Mouse (Mus musculus): ENCODE results near the gene Crtam.
A peak's percentile ranks its signal among the peaks of the same experiment; 100 is the strongest.

Crtam gene

GRCm38 (mm10) chr9:41004415-41004814 is at the start of gene Crtam:
Gene Crtam (minus strand): TSS chr9:41004628.
- peak; percentile 33 for DNase-seq

- no peak for DNase-seq
Measured at GRCm38 (mm10) chr9:41054166-41054565, 49.7 kb upstream of the Crtam start.

DNA sequence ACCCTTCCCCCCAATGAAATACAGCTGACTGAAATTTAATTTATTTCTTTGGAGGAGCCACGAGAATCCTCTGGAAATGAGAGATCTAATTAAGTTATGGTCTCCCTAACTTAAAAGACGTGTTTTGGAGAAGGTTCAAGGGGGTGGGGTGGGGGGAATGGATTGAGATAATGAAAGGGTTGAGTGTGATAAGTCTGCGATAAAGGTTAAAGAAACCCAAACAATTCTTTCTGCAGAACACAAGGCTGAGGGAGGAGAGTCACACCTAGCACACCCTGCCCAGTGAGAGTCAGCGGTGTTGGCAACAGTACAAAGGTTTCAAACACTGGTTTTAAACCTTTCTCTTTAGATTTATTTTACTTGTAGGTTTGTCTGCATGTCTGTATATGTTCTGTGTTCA is 49.0 kb upstream of the Crtam start:
- DNase-seq: no peak

DNA sequence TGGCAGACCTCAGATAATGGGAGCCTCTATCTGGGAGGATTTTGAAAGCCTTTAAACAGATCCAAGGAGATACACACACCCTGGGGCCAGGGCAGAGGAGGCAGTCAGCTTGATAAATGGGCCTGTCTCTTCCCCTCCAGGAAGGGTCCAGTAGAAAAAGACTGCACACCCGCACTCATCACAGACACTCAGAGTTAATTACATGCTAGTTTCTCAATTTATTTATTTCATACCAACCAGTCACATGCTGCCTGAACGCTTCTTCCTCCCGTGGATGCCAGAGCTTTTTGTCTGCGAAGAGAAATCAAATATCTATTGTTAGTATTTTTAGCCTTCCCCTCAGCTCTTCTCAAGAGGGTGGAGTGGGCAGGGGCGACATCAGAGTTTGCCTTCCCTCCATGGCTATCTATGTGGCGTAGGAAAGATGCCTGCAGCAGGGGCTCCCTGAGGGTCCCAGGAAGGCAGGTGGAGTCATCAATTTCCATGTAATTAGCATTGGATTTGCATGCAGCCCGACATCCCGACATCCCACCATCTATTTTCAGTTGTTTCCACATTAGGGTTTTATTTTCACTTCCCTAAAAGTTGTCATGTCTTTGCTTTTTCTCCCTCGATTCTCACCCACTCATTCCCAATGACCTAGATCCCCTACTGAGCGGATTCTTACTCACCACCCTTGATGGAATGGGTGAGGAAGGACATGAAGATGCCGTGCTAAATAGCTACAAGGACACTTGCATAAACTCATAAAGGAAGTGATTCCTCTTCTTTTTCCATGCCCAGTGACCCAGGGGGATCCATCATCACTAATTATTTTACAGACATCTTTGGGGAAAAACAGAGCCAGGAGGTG is 46.9 kb upstream of the Crtam start:
- DNase-seq: no peak

- no peak for DNase-seq
Measured at GRCm38 (mm10) chr9:41050331-41051079, 46.1 kb upstream of the Crtam start.

DNA sequence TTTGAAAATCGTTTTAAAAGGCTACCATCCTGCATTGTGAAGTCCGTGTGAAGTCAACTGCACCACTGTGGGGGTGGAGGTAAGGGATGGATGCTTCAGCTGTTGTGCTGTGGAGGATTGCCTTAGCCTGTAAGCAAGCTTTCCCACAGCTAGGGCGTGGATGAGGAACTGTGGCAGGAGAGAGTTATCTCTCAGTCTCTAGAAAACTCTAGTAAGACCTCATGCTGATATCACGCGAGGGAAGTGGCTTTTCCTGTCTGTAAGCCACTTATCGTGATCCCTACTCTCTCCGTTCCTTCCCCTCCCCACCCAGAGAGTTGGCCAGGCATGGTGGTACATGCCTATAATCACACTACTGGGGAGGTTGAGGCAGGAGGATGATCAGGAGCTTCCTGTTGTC is 44.9 kb upstream of the Crtam start:
- no peak for DNase-seq

DNA sequence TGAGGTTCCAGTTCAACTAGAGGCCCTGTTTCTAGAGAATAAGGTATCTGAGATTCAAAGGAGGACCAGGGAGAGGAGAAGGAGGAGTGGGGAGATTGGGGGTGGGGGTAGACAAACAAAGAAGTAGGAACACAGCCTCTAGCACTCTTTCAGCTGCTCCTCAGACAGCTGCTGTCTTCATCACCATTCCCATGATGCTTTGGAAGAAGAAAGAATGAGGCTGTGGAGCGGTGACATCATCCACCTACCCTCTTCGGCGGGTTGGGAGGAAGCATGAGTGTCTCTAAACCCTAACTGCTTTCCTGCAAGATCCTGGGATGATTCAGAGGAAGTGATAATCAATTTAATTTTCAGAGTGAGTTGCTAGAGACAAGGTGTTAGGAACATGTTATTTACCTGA is 44.4 kb upstream of the Crtam start:
- no peak for DNase-seq

DNA sequence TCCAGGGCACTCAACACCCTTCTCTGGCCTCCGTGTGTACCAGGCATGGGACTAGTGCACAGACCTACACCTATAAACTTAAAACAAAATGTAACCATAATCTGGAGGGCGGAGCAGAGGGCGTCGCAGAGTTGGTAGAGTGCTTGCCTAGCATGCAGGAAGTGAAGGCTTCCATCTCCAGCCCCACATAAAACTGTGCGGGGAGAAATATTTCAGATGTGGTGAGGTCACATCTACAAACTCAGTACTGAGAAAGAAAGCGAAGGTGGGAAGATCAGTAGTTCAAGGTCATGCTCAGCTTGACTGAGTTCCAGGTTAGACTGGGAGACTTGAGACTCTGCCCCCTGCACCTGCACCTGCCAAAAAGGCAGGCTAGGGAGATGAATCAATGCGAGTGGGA is 43.8 kb upstream of the Crtam start:
- no peak for DNase-seq

DNA sequence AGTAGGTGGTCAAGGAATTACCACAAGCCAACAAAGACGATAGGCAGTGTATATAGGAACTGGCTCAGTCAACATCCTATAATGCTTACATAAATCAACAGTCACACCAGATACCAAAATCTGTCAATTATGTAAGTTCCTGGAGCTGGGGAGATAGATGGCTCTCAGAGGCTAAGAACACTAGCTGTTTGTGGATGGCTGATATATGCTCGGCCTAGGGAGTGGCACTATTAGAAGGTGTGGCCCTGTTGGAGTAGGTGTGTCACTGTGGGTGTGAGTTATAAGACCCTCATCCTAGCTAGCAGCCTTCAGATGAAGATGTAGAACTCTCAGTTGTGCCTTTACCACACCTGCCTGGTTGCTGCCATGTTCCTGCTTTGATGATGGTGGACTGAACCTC is 43.2 kb upstream of the Crtam start:
- no peak for DNase-seq

- DNase-seq: peak; percentile 85
Measured at GRCm38 (mm10) chr9:41044626-41045025, 40.2 kb upstream of the Crtam start.

DNA sequence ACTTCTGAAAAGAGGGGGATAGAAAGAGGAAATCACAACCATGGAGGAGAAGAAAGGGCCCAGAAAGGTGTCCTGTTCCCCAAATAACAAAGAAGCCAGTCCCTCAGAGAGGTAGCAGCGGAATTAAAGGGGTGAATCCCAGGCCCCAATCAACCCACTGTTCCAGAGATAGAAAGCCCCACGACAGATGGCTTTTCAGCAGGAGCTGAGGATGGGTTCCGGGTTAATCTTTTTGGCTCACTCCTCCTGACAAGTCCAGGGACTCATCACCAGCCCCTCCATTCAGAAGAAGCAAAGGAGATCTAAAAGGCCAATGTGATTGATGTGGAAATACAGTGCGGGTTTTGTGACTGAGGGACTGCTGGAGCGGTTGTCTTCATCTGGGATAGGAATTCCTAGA is 39.2 kb upstream of the Crtam start:
- no peak for DNase-seq

GRCm38 (mm10) chr9:41041404-41041803 is 37.0 kb upstream of the Crtam start:
- DNase-seq: no peak

DNA sequence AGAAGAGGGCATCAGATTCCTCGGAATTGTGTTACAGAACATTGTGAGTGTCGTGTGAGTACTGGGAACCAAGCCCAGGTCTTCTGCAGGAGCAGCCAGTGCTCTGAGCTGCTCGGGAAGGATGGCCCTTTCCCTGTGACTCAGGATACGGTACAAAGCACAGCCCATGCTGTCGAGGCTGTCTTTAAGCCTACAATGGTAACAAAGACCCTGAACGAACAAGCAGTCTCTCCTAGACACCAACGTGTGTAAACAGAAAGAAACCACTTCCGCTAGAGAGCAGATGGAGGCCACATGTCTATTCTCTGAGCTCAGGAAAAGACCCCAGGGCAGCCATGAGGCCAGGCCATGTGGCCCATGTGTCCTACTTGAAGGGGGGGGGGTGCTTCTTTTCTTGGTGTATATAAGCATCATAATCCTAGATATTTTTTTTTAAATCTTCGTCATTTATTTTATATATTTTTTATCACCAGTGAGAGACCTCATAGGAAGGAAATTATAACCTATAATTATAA is 33.8 kb upstream of the Crtam start:
- DNase-seq: no peak

- DNase-seq: no peak
Measured at GRCm38 (mm10) chr9:41031590-41032489, 27.4 kb upstream of the Crtam start.

DNA sequence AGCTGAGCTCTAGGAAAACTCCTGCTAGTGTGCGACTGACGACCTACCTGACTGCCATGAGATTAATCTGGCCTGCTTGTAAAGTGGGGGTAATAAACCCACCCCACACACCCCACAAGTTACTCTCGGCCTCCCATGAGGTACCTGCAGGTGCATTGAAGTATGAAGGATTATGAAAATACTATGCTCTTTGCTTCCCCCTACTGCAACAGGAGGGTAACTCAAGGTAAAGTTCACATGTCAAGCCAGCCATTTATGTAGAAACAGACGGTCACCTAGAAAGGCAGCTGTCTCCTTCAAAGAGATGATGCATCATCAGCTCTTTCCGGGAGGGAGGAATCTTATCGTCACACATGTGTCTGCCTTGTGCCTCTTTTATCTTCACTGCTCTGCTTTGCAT is 25.4 kb upstream of the Crtam start:
- DNase-seq: peak; percentile 41

DNA sequence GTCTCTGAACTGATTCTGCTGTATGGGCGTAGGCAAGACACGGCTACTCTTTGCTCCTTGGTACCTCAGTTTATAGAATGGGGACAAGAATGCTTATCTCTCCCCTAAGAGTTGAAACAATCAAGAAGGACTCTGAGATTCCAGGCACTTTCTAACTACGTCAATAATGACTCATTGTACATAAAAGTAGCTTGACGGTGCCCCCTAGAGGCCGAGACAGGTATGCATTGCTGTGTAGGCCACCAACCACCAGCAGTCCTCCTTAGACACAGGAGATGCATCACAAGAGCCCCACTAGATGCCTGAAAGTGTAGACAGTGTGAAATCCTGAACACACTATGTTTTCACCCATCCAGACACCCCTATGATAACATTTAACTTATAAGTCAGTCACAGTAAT is 24.0 kb upstream of the Crtam start:
- peak; percentile 65 for DNase-seq

- no peak for DNase-seq
Measured at GRCm38 (mm10) chr9:41021690-41022089, 17.3 kb upstream of the Crtam start.

DNA sequence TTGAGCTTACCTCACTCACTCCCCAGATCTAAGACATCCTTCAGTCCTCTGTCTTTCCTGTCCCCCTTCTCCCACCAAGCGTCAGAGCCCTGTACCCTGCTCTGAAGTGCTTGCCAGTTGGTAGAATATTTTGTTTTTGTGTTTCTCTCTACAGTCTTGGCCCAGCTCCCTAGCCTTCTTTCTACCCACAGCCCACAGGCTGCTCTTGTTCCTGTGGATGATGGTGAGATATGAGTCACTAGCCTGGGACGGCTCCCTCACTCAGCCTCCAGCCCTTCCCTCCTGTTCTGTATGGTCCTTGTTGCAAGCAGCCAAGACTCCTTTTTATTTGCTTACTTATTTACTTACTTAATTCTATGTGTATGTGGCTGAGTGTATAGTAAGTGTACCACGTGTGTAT is 16.1 kb upstream of the Crtam start:
- DNase-seq: no peak

GRCm38 (mm10) chr9:41014512-41014911 is 10.1 kb upstream of the Crtam start:
- DNase-seq: no peak

- no peak for DNase-seq
Measured at GRCm38 (mm10) chr9:41012456-41012855, 8.0 kb upstream of the Crtam start.

DNA sequence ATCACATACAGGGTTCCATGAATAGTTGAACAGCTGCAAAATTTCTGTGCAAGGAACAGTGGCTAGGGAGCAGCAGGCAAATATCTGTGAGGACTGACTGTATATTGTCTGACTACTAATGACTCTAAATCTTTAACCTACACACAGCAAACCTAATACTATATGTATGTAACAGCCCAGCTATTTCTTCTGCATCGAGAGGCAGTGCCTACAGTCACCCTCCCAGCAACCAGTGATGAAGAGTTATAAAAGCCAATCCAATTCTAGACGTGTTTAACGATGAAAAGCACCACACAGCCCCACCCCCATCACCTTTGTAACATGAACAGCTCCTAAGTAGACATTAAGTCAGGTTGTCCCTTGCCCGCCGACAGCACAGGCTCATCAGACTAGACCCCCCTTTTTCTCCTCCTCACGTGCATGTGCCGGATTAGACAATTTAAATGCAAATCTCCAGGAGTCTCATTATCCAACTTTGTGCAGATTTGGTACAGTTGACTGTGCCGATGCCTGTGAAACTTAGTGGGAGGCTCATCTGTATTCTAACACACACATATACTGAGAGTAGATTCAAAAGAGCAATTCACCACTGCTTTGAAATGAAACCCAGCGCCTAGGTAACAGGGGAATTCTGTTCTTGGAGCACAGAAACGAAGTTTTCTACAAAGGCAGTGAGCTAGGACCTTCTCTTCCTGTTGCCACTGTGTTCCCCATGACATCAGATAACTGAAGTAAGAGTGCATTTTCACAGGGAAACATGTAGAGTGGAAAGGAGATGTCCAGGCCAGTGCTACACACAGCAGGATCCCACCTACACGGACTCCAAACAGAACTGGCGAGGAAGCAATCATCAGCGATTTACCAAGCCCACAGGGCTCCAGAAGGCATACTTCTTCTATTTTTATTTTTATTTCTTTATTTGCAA is 7.3 kb upstream of the Crtam start:
- no peak for DNase-seq

DNA sequence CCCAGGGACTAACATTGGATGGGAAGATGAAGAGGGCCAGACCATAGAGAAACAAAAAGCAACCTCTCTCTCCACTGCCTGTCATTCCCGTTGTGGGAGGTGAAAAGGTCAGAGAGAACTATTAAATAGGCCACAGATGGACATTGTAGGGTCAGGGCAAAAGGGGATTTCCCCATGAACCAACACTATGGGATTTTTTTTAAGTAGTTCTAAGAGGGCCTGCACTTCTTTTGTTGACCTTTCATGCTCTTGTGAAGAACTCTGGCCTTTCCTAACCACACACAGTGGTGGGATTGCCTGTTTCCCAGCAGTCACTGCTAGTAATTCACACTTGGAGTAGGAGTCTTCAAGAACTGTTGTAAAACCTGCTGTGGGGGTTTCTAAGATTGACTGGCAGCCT is 3.4 kb upstream of the Crtam start:
- DNase-seq: no peak
